Mouse (Mus musculus) myocyte (in vitro differentiated cells): ENCODE measurements around the gene Cobll1. TPM values are rescaled to one million over a fixed set of nuclear protein-coding genes. Genes with fewer than 3 reads are reported as not detected.

ENCODE experiments used
- H3K27me3 ChIP-seq: one replicate; pipeline ENCODE4 v1.6.1; 2011; ENCODE audit not compliant: control insufficient read depth, insufficient read depth, insufficient read length
- H3K36me3 ChIP-seq: one replicate; pipeline ENCODE4 v1.6.1; 2011; ENCODE audit not compliant: control insufficient read depth, insufficient read depth
- H3K4me2 ChIP-seq: one replicate; pipeline ENCODE4 v1.6.1; 2011; ENCODE audit warnings: low read depth, control low read depth
- H3K4me3 ChIP-seq: one replicate; pipeline ENCODE4 v1.5.1; 2011; ENCODE audit warnings: mild to moderate bottlenecking, control low read depth, moderate library complexity
- H3K79me2 ChIP-seq: one replicate; pipeline ENCODE4 v1.6.1; 2011; ENCODE audit not compliant: control insufficient read depth, insufficient read depth
- H3ac ChIP-seq: one replicate; pipeline ENCODE4 v1.6.1; 2011; ENCODE audit not compliant: control insufficient read depth, insufficient read length
- CEBPB ChIP-seq: IDR thresholded peaks from 2 replicates; pipeline ENCODE4 v1.6.1; 2011; ENCODE audit warnings: mild to moderate bottlenecking, moderate library complexity; ENCODE audit not compliant: poor library complexity, insufficient read depth, severe bottlenecking
- E2F4 ChIP-seq: IDR thresholded peaks from one replicate; pipeline ENCODE4 v1.6.1; 2011; ENCODE audit warnings: mild to moderate bottlenecking, control low read depth, moderate library complexity; ENCODE audit not compliant: insufficient read depth
- MAX ChIP-seq: IDR thresholded peaks from one replicate; pipeline ENCODE4 v1.6.1; 2011; ENCODE audit warnings: low read depth, mild to moderate bottlenecking, control low read depth
- MYOD1 ChIP-seq, 3 experiments: IDR thresholded peaks; one replicate each; pipeline ENCODE4 v1.6.1; 2011; ENCODE audit warnings: control low read depth in 2 of 3, low read depth in 2 of 3, mild to moderate bottlenecking in 2 of 3, moderate library complexity in 1 of 3; ENCODE audit not compliant: insufficient read length in 2 of 3, control insufficient read depth in 1 of 3
- MYOG ChIP-seq, 3 experiments: IDR thresholded peaks; one replicate each; pipeline ENCODE4 v1.6.1; 2011; ENCODE audit warnings: control low read depth in 2 of 3, low read depth in 2 of 3, mild to moderate bottlenecking in 2 of 3; ENCODE audit not compliant: insufficient read length in 2 of 3, control insufficient read depth in 1 of 3, insufficient read depth in 1 of 3
- POLR2A ChIP-seq: IDR thresholded peaks from one replicate; pipeline ENCODE4 v1.6.1; 2011; ENCODE audit warnings: low read depth, mild to moderate bottlenecking, control low read depth, moderate library complexity; ENCODE audit not compliant: insufficient read length
- POLR2AphosphoS2 ChIP-seq: IDR thresholded peaks from one replicate; pipeline ENCODE4 v1.6.1; 2011; ENCODE audit warnings: low read depth, control low read depth; ENCODE audit not compliant: insufficient read length
- REST ChIP-seq: IDR thresholded peaks from one replicate; pipeline ENCODE4 v1.6.1; 2011; ENCODE audit warnings: mild to moderate bottlenecking, control low read depth, moderate library complexity; ENCODE audit not compliant: insufficient read depth, insufficient read length
- SRF ChIP-seq: IDR thresholded peaks from one replicate; pipeline ENCODE4 v1.6.1; 2011; ENCODE audit warnings: low read depth; ENCODE audit not compliant: control insufficient read depth, insufficient read length
- TCF12 ChIP-seq: IDR thresholded peaks from one replicate; pipeline ENCODE4 v1.6.1; 2011; ENCODE audit warnings: mild to moderate bottlenecking, control low read depth; ENCODE audit not compliant: poor library complexity, insufficient read depth, severe bottlenecking
- TCF3 ChIP-seq: IDR thresholded peaks from one replicate; pipeline ENCODE4 v1.6.1; 2011; ENCODE audit warnings: low read depth, control low read depth; ENCODE audit not compliant: insufficient read length
- USF1 ChIP-seq: IDR thresholded peaks from one replicate; pipeline ENCODE4 v1.6.1; 2011; ENCODE audit warnings: low read depth, mild to moderate bottlenecking, control low read depth, moderate library complexity
- polyA plus RNA-seq: library from polyadenylated mRNA; unstranded; fragments of >200 nt; fragmentation: generic; extraction: Trizol; gene quantifications from one replicate; pipeline ENCODE4 v1.2.1, GENCODE M21; 2012; ENCODE audit warnings: missing spikeins

The Cobll1 gene
- polyA plus RNA-seq, 1 experiment, result 2.4 TPM

DNA sequence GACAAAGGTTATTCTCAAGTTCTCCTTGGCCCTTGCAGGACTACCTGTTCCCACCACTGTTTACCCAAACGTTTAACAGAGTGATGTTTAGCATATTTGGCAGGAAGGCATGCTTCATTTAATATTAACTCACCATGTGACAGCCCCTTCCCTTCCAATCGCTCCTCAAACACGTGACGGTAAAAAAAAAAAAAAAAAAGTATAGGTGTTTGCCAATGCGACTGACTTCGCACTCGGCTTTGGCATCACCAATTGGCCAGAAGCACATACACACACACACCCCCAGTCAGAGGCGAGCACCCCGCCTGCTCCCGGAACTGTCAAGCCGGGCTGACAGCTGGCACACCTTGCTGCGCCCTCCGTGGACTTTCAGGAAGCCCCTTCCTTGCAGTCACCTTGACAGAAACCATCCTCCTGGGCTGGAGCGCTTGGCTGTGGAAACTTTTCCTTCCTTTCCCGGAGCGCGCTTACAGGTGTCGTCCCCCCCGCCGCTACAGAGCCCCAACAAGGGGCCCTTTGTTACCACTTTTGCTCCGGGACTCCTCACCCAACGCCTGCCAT lies 1.5 kb downstream of the Cobll1 start:
- Histone ChIP-seq H3ac (peak overlapping the region; percentile 48), H3K4me3 (peak overlapping the region; percentile 41), H3K79me2 (no peaks in the 10 kb centered on the region), H3K36me3 (no peaks in the 10 kb centered on the region), H3K27me3 (no peaks in the 10 kb centered on the region), H3K4me2 (peak overlapping the region; percentile 87)
- TF ChIP-seq TCF12 (no peak), POLR2AphosphoS2 (no peak), SRF (no peak), CEBPB (no peak), MYOG (IDR thresholded peaks at IDR 0.05; ENCODE audit: control insufficient read depth in 1 of 3, insufficient read depth in 1 of 3, insufficient read length in 2 of 3, low read depth in 2 of 3) (peak in 1 of 3 experiments; percentile 32), POLR2A (no peak), E2F4 (no peak), USF1 (no peak), TCF3 (no peak), REST (no peak), MYOD1 (IDR thresholded peaks at IDR 0.05; ENCODE audit: control insufficient read depth in 1 of 3, insufficient read length in 2 of 3, low read depth in 2 of 3) (peak in 1 of 3 experiments; percentile 50), MAX (no peak)

DNA sequence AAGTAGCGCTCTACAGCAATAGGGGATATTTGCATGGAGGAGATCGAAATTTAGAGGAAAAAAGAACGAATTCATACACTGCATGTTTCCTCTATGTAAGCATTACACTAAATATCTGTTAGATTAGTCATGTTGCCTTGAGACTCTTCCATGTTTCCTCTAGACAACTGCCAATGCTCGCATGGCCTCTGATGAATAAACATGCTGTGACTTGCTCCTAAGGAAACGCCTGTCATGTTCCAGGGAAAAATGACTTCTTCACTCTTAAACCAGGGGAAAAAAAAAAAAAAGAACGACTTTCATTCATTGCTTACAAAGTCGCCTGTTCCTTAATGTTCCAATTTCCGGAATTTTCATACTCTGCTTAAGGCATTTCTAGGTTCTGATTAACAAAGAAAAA lies 2.1 kb downstream of the Cobll1 start:
- Histone ChIP-seq H3K36me3 (no peaks in the 10 kb centered on the region), H3K27me3 (no peaks in the 10 kb centered on the region), H3ac (no peak overlapping the region), H3K4me3 (peak overlapping the region; percentile 41), H3K4me2 (peak overlapping the region; percentile 87), H3K79me2 (no peaks in the 10 kb centered on the region)
- TF ChIP-seq MYOG (IDR thresholded peaks at IDR 0.05; ENCODE audit: control insufficient read depth in 1 of 3, insufficient read depth in 1 of 3, insufficient read length in 2 of 3, low read depth in 2 of 3), result no peak
- TF ChIP-seq POLR2AphosphoS2, result no peak
- TF ChIP-seq E2F4, result no peak
- TF ChIP-seq SRF, result no peak
- TF ChIP-seq POLR2A, result no peak
- no peak for TF ChIP-seq MYOD1 (IDR thresholded peaks at IDR 0.05; ENCODE audit: control insufficient read depth in 1 of 3, insufficient read length in 2 of 3, low read depth in 2 of 3)
- TF ChIP-seq TCF3, result no peak
- no peak for TF ChIP-seq CEBPB
- TF ChIP-seq USF1, result no peak
- TF ChIP-seq REST, result no peak
- TF ChIP-seq TCF12, result no peak
- no peak for TF ChIP-seq MAX

DNA sequence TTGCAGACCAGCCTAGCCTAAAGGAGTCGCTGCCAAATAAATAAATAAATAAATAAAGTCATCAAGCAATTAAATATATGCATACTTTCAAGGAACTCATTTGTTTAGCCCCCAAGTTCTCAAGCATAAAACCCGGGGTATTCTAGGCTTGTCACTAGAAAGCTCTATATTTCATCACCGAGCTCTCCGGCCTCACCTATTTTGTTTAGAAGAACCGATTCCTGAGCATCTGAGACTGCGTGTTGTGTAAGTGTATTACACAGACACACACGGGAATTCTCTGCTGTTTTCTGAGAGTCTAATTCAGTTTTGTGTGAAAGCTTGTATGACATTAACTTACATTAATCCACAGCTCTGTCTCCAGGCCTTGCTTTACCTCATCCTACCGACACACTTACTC lies 2.6 kb downstream of the Cobll1 start:
- Histone ChIP-seq H3ac (no peak overlapping the region), H3K4me2 (peak overlapping the region; percentile 87), H3K79me2 (no peaks in the 10 kb centered on the region), H3K36me3 (no peaks in the 10 kb centered on the region), H3K4me3 (peak overlapping the region; percentile 41), H3K27me3 (no peaks in the 10 kb centered on the region)
- TF ChIP-seq MYOD1 (IDR thresholded peaks at IDR 0.05; ENCODE audit: control insufficient read depth in 1 of 3, insufficient read length in 2 of 3, low read depth in 2 of 3) (no peak), CEBPB (no peak), SRF (no peak), TCF3 (no peak), USF1 (no peak), MAX (no peak), TCF12 (no peak)

DNA sequence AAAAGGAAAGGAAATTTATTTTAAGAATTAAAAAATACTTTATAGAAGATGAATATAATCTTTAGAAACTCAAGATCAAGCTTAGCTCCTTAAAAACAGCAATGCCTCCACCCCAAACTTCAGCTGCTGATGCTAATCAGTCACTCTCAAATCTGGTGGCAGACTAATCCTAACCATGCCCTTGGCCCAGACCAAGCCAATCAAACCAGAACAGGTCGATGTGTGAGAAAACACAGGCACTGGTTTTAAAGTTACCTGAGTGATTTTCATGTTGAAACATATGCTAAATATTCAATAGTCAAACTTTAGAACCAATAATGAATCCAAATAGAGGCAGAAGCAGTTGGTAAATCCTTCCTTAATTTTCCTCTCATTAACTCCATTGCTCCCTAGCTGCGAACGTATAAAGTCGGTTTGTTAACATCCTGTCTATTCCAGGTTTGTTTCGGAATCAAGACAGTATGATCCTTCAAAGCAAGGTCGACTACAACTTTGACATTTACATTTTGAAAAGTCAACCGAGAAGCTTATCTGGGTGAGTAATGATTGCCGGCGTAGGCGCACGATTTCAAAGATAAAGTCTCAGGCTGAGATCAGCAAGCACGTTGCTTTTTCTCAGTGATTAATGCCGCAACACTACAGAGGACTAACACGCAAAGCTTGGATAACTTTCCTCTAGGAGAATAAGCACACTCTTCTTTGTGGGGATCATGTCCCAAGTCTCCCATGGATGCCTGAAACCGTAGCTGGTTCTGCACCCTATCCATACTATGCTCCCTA lies 6.3 kb downstream of the Cobll1 start:
- no peak for TF ChIP-seq MYOD1 (IDR thresholded peaks at IDR 0.05; ENCODE audit: control insufficient read depth in 1 of 3, insufficient read length in 2 of 3, low read depth in 2 of 3)
- TF ChIP-seq USF1, result no peak
- TF ChIP-seq REST, result no peak
- TF ChIP-seq POLR2A, result no peak
- TF ChIP-seq SRF, result no peak
- no peak for TF ChIP-seq POLR2AphosphoS2
- no peak for TF ChIP-seq TCF3
- no peak for TF ChIP-seq MYOG (IDR thresholded peaks at IDR 0.05; ENCODE audit: control insufficient read depth in 1 of 3, insufficient read depth in 1 of 3, insufficient read length in 2 of 3, low read depth in 2 of 3)
- TF ChIP-seq TCF12, result no peak
- TF ChIP-seq E2F4, result no peak

More for the DNA sequence above, 6.3 kb downstream of the Cobll1 start:
- Histone ChIP-seq H3K79me2 (peaks cover 12% of the 10 kb centered on the region), H3K4me3 (no peak overlapping the region), H3K36me3 (no peaks in the 10 kb centered on the region), H3K4me2 (no peak overlapping the region), H3K27me3 (no peaks in the 10 kb centered on the region), H3ac (no peak overlapping the region)
